Mouse (Mus musculus) midbrain, embryonic 14.5 days (tissue): ENCODE measurements around the gene Armc9. TPM values are rescaled to one million over a fixed set of nuclear protein-coding genes. Genes with fewer than 3 reads are reported as not detected.
A peak's percentile ranks its signal among the peaks of the same experiment; 100 is the strongest.

Source experiments
- ATAC-seq: fragments of 200-750 bp; cut with Nextera tagmentation; 2 replicates; pipeline ENCODE4 v1.8.0; 2017; ENCODE audit warnings: moderate number of reproducible peaks, moderate library complexity; ENCODE audit not compliant: low FRiP score, low TSS enrichment
- DNase-seq: peaks from one replicate; pipeline ENCODE4 v3.0.0-alpha.2; 2015
- H3K27ac ChIP-seq: fragments of 300-500 bp; sonication (generic); replicated peaks from 2 replicates; pipeline ENCODE4 v1.5.1; 2014; ENCODE audit warnings: mild to moderate bottlenecking, low read depth, low read length, moderate library complexity
- H3K27me3 ChIP-seq: fragments of 300-500 bp; sonication (generic); 2 replicates; pipeline ENCODE4 v1.6.1; 2014; ENCODE audit warnings: low read length, control low read depth, mixed read lengths; ENCODE audit not compliant: control insufficient read depth, insufficient read depth
- H3K36me3 ChIP-seq: fragments of 300-500 bp; sonication (generic); 2 replicates; pipeline ENCODE4 v1.6.1; 2014; ENCODE audit warnings: low read length, control low read depth; ENCODE audit not compliant: control insufficient read depth, insufficient read depth
- H3K4me1 ChIP-seq: fragments of 300-500 bp; sonication (generic); 2 replicates; pipeline ENCODE4 v1.6.1; 2014; ENCODE audit warnings: mild to moderate bottlenecking, antibody characterized with exemption, low read length, control low read depth; ENCODE audit not compliant: control insufficient read depth, insufficient read depth
- H3K4me2 ChIP-seq: fragments of 300-500 bp; sonication (generic); 2 replicates; pipeline ENCODE4 v1.6.1; 2014; ENCODE audit warnings: mild to moderate bottlenecking, low read length, moderate library complexity
- H3K4me3 ChIP-seq: fragments of 300-500 bp; sonication (generic); replicated peaks from 2 replicates; pipeline ENCODE4 v1.5.1; 2014; ENCODE audit warnings: low read depth, low read length
- H3K9ac ChIP-seq: fragments of 300-500 bp; sonication (generic); replicated peaks from 2 replicates; pipeline ENCODE4 v1.6.1; 2014; ENCODE audit warnings: mild to moderate bottlenecking, low read length, moderate library complexity
- H3K9me3 ChIP-seq: fragments of 300-500 bp; sonication (generic); 2 replicates; pipeline ENCODE4 v1.6.1; 2016; ENCODE audit warnings: low read length, control low read depth, mixed read lengths; ENCODE audit not compliant: control insufficient read depth
- WGBS: fragments of 180-500 bp; shearing (Covaris S2); extraction: QIAGEN DNeasy Blood & Tissue Kit; methylation state at CpG from one replicate; pipeline ENCODE4 v1.1.7; 2014; 5-methylcytosine and 5-hydroxymethylcytosine counted together
- polyA plus RNA-seq: library from polyadenylated mRNA; unstranded; fragments of >200 nt; fragmentation: Nextera tagmentation; extraction: Ambion mirVana; gene quantifications from 2 replicates; pipeline ENCODE4 v1.2.1, GENCODE M21; 2014

Gene Armc9
- polyA plus RNA-seq, 1 experiment from 2014 or later: 37.8 TPM

DNA sequence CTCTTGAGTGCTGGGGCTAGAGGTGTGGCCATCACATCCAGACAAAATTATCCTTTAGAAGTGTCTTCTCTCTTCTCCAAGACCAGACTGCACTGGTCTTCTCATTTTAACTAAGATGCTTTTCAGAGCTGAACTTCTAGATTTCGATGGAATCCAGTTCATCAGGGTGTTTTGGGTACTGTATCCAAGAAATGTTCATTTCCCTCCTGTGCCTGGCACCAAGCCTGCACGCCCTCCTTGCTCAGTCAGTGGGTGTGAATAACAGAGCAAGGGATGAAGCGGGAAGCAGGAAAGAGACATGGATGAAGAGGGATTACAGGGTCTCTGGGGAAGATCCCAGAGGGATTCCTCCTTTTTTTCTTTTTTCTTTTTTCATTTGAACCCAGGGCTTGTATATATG, 135.9 kb downstream of the Armc9 start:
- WGBS: 55% methylated on average over 3 of the region's 3 CpGs
- ATAC-seq: no peak
- Histone ChIP-seq H3K9me3 (no peaks in the 10 kb centered on the region), H3K4me2 (no peak overlapping the region), H3K36me3 (no peaks in the 10 kb centered on the region), H3K27me3 (no peaks in the 10 kb centered on the region), H3K27ac (no peak overlapping the region), H3K4me3 (no peak overlapping the region), H3K4me1 (no peaks in the 10 kb centered on the region), H3K9ac (no peak overlapping the region)
- no peak for DNase-seq

DNA sequence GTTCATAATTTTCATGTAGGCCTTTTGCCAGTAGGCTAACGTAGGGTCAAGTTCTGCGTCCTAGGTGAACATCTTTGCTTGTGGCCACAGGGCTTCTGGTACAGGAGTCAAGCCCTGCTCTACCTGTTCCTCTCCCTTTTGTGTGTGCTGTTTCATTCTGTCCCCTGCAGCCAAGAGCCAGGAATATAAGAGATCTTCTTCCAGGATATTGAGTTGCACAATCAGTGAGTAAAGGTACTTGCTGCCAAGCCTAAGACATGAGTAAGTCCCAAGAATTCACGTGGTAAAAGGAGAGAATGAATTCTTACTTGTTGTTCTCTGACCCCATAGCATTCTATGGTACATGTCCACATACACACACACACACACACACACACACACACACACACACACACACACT, 138.5 kb downstream of the Armc9 start:
- ATAC-seq (no peak), DNase-seq (no peak)
- Histone ChIP-seq H3K27ac (no peak overlapping the region), H3K4me3 (no peak overlapping the region), H3K9ac (no peak overlapping the region), H3K27me3 (no peaks in the 10 kb centered on the region), H3K4me1 (no peaks in the 10 kb centered on the region), H3K36me3 (no peaks in the 10 kb centered on the region), H3K4me2 (no peak overlapping the region), H3K9me3 (no peaks in the 10 kb centered on the region)
- WGBS: 94% methylated on average over 3 of the region's 3 CpGs

DNA sequence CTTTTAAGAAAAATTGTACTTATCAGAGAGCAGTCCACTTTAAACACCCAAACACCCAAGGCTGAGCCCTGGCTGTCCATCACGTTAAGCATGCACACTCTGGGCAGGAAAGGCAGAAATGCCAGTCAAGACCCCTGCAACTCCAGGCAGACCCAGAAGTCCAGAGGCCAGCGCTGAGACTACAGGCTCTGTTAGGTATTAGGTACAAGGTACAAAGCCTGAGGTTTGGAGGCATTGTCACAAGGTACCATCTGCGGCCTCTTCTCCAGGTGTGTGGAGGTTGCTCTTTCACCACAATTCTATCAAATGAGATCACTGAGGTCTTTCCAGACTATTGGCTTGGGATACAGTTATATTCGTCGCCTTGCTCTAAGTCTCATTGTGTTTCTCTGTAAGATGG, 139.3 kb downstream of the Armc9 start:
- no peaks in the 10 kb centered on the region for H3K4me1 ChIP-seq
- WGBS: 92% methylated on average over 5 of the region's 5 CpGs

DNA sequence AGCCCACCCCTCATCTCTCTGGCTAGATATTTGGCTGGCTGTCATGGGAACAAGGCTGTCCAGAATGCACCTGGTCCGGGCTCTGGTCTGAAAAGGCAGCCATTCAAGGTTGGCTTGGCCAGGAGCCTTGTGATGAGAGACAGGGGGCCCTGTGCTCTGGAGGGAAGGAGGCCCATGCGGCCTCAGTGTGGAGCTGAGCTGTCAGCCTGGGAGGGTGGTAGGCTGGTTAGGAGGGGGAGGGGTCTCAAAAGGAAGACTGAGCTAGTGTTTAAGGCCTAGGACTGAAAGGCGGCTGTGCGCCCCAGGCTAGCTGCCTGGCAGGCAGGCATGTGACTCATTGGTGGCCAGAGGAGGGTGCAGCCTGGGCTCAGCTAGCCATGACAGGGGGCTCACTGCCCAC, 139.9 kb downstream of the Armc9 start:
- no peak for ATAC-seq
- no peaks in the 10 kb centered on the region for H3K4me1 ChIP-seq
- peak; percentile 20 for DNase-seq

More for the DNA sequence above, 139.3 kb downstream of the Armc9 start:
- Histone ChIP-seq H3K27ac (no peak overlapping the region), H3K4me3 (no peak overlapping the region), H3K27me3 (no peaks in the 10 kb centered on the region), H3K36me3 (no peaks in the 10 kb centered on the region), H3K9ac (no peak overlapping the region), H3K9me3 (no peaks in the 10 kb centered on the region), H3K4me2 (no peak overlapping the region)
- DNase-seq: no peak
- ATAC-seq: no peak

DNA sequence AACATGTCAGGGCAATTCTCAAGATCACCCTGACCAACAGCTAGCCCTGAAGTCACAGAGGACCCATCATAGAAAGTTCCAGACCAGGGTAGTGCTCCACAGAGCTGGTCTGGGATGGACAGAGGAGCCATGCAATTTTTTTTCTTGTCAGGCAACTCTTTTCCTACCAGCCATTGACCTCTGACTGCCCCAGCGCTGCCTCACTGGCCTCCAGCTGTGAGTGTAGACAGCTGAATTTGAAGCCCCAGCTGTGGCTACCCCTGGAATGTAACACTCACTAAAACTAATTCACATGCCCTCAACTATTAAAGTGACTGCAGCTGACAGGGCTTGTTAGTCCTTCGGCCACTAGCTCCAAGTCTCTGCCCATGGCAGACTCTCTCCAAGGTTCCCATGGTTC, 145.5 kb downstream of the Armc9 start:
- 27% methylated on average over 2 of the region's 2 CpGs for WGBS
- H3K27me3 ChIP-seq: peaks cover 21% of the 10 kb centered on the region
- no peak for DNase-seq

More for the DNA sequence above, 139.9 kb downstream of the Armc9 start:
- Histone ChIP-seq H3K9ac (no peak overlapping the region), H3K4me3 (no peak overlapping the region), H3K9me3 (no peaks in the 10 kb centered on the region), H3K27ac (no peak overlapping the region), H3K27me3 (no peaks in the 10 kb centered on the region), H3K4me2 (no peak overlapping the region), H3K36me3 (no peaks in the 10 kb centered on the region)
- WGBS: 11% methylated on average over 4 of the region's 4 CpGs

DNA sequence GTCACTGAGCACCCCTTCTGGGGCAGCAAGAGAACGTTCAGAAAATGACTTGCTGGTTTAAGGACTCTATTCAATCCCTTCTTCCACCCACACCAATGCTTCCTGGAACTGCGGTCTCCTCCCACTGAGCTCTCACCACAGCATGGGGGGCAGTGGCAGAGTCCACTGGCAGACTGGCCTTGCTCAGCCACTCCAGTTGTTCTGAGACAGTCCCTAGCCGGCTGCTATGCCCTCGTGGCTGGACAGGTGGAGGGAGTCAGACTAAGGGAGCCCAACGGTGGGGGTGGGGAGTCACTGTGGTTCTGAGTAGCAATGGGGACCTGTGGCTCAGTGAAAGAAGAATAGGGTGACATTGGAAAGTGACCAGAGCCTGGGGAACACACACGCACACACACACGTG, 146.2 kb downstream of the Armc9 start:
- 52% methylated on average over 7 of the region's 7 CpGs for WGBS
- peaks cover 23% of the 10 kb centered on the region for H3K27me3 ChIP-seq
- no peak overlapping the region for H3K4me2 ChIP-seq
- no peak overlapping the region for H3K9ac ChIP-seq
- H3K9me3 ChIP-seq: no peaks in the 10 kb centered on the region
- no peak overlapping the region for H3K27ac ChIP-seq
- H3K4me1 ChIP-seq: no peaks in the 10 kb centered on the region
- no peak for ATAC-seq
- no peaks in the 10 kb centered on the region for H3K36me3 ChIP-seq
- no peak overlapping the region for H3K4me3 ChIP-seq
- no peak for DNase-seq

More for the DNA sequence above, 145.5 kb downstream of the Armc9 start:
- H3K9ac ChIP-seq: no peak overlapping the region
- no peak overlapping the region for H3K4me3 ChIP-seq
- no peaks in the 10 kb centered on the region for H3K36me3 ChIP-seq
- H3K27ac ChIP-seq: no peak overlapping the region
- ATAC-seq: no peak
- H3K4me1 ChIP-seq: no peaks in the 10 kb centered on the region
- H3K9me3 ChIP-seq: no peaks in the 10 kb centered on the region
- H3K4me2 ChIP-seq: no peak overlapping the region

DNA sequence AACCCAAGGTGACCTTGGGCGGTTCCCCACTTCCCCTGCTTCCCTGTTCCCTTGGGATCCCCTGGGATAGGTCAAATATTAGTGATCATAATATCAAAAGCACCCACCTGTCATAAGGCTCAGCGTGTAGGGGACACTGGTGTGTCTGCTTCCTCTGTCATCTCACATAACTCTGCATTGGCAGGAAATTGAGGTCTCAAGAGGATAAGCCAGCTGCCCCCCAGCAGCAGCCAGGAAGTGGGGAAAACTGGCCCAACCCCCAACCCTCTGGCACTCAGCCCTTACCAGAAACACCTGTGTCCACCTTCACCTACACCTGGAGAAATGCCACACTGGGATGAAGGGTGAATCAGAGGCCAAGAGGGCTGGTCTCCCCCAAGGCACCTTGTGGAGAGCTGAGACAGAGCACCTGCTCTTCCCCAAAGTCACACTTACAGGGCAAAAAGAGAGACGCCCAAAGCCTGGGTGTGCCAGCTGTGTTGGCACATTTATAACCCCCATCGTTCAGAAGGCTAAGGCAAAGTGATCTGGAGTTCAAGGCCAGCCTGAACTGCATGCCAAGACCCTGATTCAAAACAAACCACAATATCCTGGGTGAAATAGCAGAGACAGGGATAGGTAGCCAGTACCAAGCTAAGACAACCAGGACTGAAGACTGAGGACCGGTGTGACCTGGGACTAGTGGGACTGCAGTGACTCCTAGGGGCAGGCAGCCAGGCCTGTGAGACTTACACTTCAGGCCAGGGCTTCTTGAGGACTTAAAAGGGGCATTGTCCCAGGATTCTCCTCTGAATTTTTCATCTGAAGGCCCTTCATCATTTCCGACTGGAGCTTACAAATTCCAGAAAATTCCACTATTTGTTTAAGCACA, 146.9 kb downstream of the Armc9 start:
- no peak for ATAC-seq
- 55% methylated on average over 6 of the region's 6 CpGs for WGBS
- Histone ChIP-seq H3K9me3 (no peaks in the 10 kb centered on the region), H3K27me3 (peaks cover 23% of the 10 kb centered on the region), H3K9ac (no peak overlapping the region), H3K4me2 (no peak overlapping the region), H3K27ac (no peak overlapping the region), H3K36me3 (no peaks in the 10 kb centered on the region), H3K4me3 (no peak overlapping the region), H3K4me1 (no peaks in the 10 kb centered on the region)
- DNase-seq: no peak

DNA sequence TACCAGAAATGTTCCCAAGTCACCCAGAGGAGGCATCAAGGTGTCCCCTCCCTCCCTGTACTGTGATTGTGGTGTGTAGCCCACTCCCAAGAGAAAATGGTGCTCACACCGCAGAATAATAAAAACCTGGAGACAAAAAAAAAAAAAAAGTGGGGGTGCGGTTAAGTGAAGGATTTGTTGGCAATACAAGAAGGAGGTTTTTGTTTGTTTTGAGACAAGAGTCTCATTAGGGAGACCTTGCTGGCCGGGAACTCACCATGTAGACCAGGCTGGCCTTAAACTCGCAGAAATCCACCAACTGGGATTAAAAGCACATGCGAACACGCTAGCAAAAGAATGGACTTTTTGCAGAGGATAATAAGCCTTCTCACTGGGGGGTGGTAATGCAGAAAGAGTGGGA, 148.0 kb downstream of the Armc9 start, which contains the start of gene B3gnt7:
B3gnt7 (plus strand) TSS at position 301 of the 400 bp plus-strand sequence.
- 24% methylated on average over 6 of the region's 6 CpGs for WGBS
- Histone ChIP-seq H3K4me2 (peak within 1 kb of the TSS; percentile 98), H3K27ac (no peak within 1 kb of the TSS), H3K4me3 (peak within 1 kb of the TSS; percentile 59), H3K36me3 (no peaks in the 10 kb centered on the region), H3K4me1 (no peaks in the 10 kb centered on the region), H3K9ac (peak within 1 kb of the TSS; percentile 65), H3K27me3 (peaks cover 23% of the 10 kb centered on the region), H3K9me3 (no peaks in the 10 kb centered on the region)
- DNase-seq (no peak), ATAC-seq (no peak)
